ENCODE assay signal across 8 mouse cellular contexts in genomic region chr12:28804558-28805481, GRCm38 (mm10). TPM values are rescaled to one million over a fixed set of nuclear protein-coding genes. Genes with fewer than 3 reads are reported as not detected.
DNase-seq lines count a peak whose midpoint lies in the region; ATAC-seq and TF ChIP-seq lines count a peak whose summit lies in the region.
"Had no signal": no experiment of that assay in that cellular context is flagged by ENCODE, and none has a peak within 500 bp of the region (broad histone marks: within the 10 kb centered on the region; RNA-seq: fewer than 3 reads in every experiment).

No protein-coding gene starts in this region.

- no peaks in the 10 kb centered on the region for H3K9me3 ChIP-seq in embryonic facial prominence, embryonic 14.5 days (ENCODE audit: control insufficient read depth, low read length)
- H3K9me3 ChIP-seq in hindbrain, postnatal 0 days (ENCODE audit: low read length), result no peaks in the 10 kb centered on the region
- H3K9me3 ChIP-seq: embryonic facial prominence, embryonic 15.5 days had no signal

- no peak overlapping the region for H3K9ac ChIP-seq in embryonic facial prominence, embryonic 14.5 days (ENCODE audit: low read depth, low read length)
- H3K9ac ChIP-seq in hindbrain, postnatal 0 days (replicated peaks; ENCODE audit: low read length), result no peak overlapping the region
- H3K9ac ChIP-seq: embryonic facial prominence, embryonic 15.5 days had no signal

- peak; percentile 3 to 39 for DNase-seq in urinary bladder, postnatal 36 days (ENCODE audit: low spot score in 2 of 2)
- DNase-seq in urinary bladder, postnatal 4 days (ENCODE audit: low spot score in 2 of 2), result no peak
- no peak for DNase-seq in embryonic facial prominence, embryonic 14.5 days (ENCODE audit: low spot score)
- DNase-seq in hindbrain, postnatal 0 days (ENCODE audit: low spot score), result no peak
- no peak for DNase-seq in natural killer cell, adult 2 months (ENCODE audit: low spot score in 2 of 2)
- no peak for DNase-seq in right cerebral cortex, postnatal 14 days

- no peaks in the 10 kb centered on the region for H3K27me3 ChIP-seq in embryonic facial prominence, embryonic 14.5 days (replicated peaks; ENCODE audit: control insufficient read depth, insufficient read depth, low read length)
- H3K27me3 ChIP-seq in hindbrain, postnatal 0 days (ENCODE audit: insufficient read depth, low read length), result no peaks in the 10 kb centered on the region
- H3K27me3 ChIP-seq: embryonic facial prominence, embryonic 15.5 days had no signal

- H3K4me2 ChIP-seq in embryonic facial prominence, embryonic 14.5 days (ENCODE audit: low read depth, low read length), result no peak overlapping the region
- no peak overlapping the region for H3K4me2 ChIP-seq in hindbrain, postnatal 0 days (ENCODE audit: low read depth, low read length)
- H3K4me2 ChIP-seq: embryonic facial prominence, embryonic 15.5 days had no signal

- no peak overlapping the region for H3K27ac ChIP-seq in embryonic facial prominence, embryonic 14.5 days (replicated peaks; ENCODE audit: low read depth, low read length)
- peak overlapping the region; percentile 60 for H3K27ac ChIP-seq in hindbrain, postnatal 0 days
- H3K27ac ChIP-seq: embryonic facial prominence, embryonic 15.5 days had no signal

- WGBS in embryonic facial prominence, embryonic 14.5 days, result 60% methylated on average over 3 of the region's 3 CpGs
- WGBS in hindbrain, postnatal 0 days, result 66% methylated on average over 3 of the region's 3 CpGs

- ATAC-seq in embryonic facial prominence, embryonic 14.5 days (ENCODE audit: low read depth), result peak; percentile 38; the same call in 1 of the 2 replicates
- ATAC-seq in hindbrain, postnatal 0 days, result peak; percentile 50; the same call in 1 of the 2 replicates
- peak; percentile 97 for ATAC-seq in megakaryocyte-erythroid progenitor cell, adult 5-6 weeks (replicated peaks; ENCODE audit: low FRiP score, low TSS enrichment, poor library complexity, severe bottlenecking)

- H3K4me3 ChIP-seq in embryonic facial prominence, embryonic 14.5 days (ENCODE audit: low read depth, low read length), result no peak overlapping the region
- no peak overlapping the region for H3K4me3 ChIP-seq in hindbrain, postnatal 0 days (ENCODE audit: low read length)
- H3K4me3 ChIP-seq: embryonic facial prominence, embryonic 15.5 days had no signal

- H3K36me3 ChIP-seq in embryonic facial prominence, embryonic 14.5 days (ENCODE audit: control insufficient read depth, insufficient read depth, low read length), result no peaks in the 10 kb centered on the region
- H3K36me3 ChIP-seq in hindbrain, postnatal 0 days (ENCODE audit: insufficient read depth, low read length), result no peaks in the 10 kb centered on the region
- H3K36me3 ChIP-seq: embryonic facial prominence, embryonic 15.5 days had no signal

- peaks cover 5% of the 10 kb centered on the region; the same call in 1 of the 2 replicates for H3K4me1 ChIP-seq in embryonic facial prominence, embryonic 14.5 days (ENCODE audit: control insufficient read depth, insufficient read depth, low read length)
- H3K4me1 ChIP-seq in hindbrain, postnatal 0 days (ENCODE audit: insufficient read depth, low read length), result peaks cover 14% of the 10 kb centered on the region

- no peak for TF ChIP-seq CTCF in hindbrain, postnatal 0 days (IDR thresholded peaks at IDR 0.05; ENCODE audit: low read depth)

RNA-seq across cellular contexts. Expression of gene Eipr1, which starts 53.2 kb away (rescaled TPM):
- 28.2 and 29.0 TPM in 2 replicates for polyA plus RNA-seq in embryonic facial prominence, embryonic 14.5 days (2014; fragmentation: Nextera tagmentation; extraction: Ambion mirVana)
- total RNA-seq in hindbrain, postnatal 0 days (2014; rRNA removed), result 65.8 and 78.0 TPM in 2 replicates
- 54.9 and 58.4 TPM in 2 replicates for polyA plus RNA-seq in hindbrain, postnatal 0 days (2015; fragmentation: Nextera tagmentation; extraction: Ambion mirVana)
- 19.9 and 30.0 TPM in 2 replicates for total RNA-seq in megakaryocyte-erythroid progenitor cell, adult 5-6 weeks (2014; fragmentation: Nextera tagmentation)
- 23.4 and 29.6 TPM in 2 replicates for total RNA-seq in megakaryocyte-erythroid progenitor cell, adult 5-6 weeks (2017)

RNA-seq across cellular contexts. Expression of gene Trappc12, which starts 54.5 kb away (rescaled TPM):
- 32.9 and 38.0 TPM in 2 replicates for polyA plus RNA-seq in embryonic facial prominence, embryonic 14.5 days (2014; fragmentation: Nextera tagmentation; extraction: Ambion mirVana)
- total RNA-seq in hindbrain, postnatal 0 days (2014; rRNA removed), result 54.5 and 66.3 TPM in 2 replicates
- 34.1 and 34.5 TPM in 2 replicates for polyA plus RNA-seq in hindbrain, postnatal 0 days (2015; fragmentation: Nextera tagmentation; extraction: Ambion mirVana)
- 49.1 and 67.5 TPM in 2 replicates for total RNA-seq in megakaryocyte-erythroid progenitor cell, adult 5-6 weeks (2014; fragmentation: Nextera tagmentation)
- 58.3 and 64.0 TPM in 2 replicates for total RNA-seq in megakaryocyte-erythroid progenitor cell, adult 5-6 weeks (2017)

Comparison
In these comparisons a context has a peak if more than half of its experiments do, and no peak if none do; other contexts are left out.
1. DNase-seq: peak in urinary bladder, postnatal 36 days (2 of 2); none in urinary bladder, postnatal 4 days (0 of 2), embryonic facial prominence, embryonic 14.5 days (single experiment), hindbrain, postnatal 0 days (single experiment), natural killer cell, adult 2 months (0 of 2) and right cerebral cortex, postnatal 14 days (single experiment).
2. ATAC-seq: peak in every context shown above with its lines; median percentile 97 in megakaryocyte-erythroid progenitor cell, adult 5-6 weeks; 50 in hindbrain, postnatal 0 days; 38 in embryonic facial prominence, embryonic 14.5 days.